Mouse (Mus musculus): ENCODE data around the gene Ppp1r13l.

The Ppp1r13l gene

GRCm38 (mm10) chr7:19420821-19421636 lies 61.5 kb downstream of the Ppp1r13l start:
- DNase-seq = peak; percentile 88

- no peak for DNase-seq
These were observed 63.5 kb downstream of the Ppp1r13l start for GRCm38 (mm10) chr7:19423083-19423482.

DNA sequence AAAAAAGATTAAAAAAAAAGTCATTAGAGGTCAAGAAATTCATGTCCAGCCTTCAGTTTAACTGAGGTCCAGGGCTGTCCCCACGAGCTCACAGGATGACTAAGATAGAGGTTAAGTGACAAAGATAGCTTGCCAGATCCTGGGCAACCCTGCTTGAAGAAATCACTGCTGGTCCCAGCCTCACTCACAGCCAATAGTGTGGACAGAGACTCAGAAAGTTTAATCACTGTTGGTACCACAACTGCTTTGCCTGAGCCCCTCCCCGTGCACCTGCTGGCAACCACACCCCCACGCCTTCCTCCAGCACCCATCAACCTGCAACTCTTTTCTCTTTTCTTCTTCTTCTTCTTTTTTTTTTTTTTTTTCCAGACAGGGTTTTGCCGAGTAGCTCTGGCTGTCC lies 64.5 kb downstream of the Ppp1r13l start:
- no peak for DNase-seq

DNA sequence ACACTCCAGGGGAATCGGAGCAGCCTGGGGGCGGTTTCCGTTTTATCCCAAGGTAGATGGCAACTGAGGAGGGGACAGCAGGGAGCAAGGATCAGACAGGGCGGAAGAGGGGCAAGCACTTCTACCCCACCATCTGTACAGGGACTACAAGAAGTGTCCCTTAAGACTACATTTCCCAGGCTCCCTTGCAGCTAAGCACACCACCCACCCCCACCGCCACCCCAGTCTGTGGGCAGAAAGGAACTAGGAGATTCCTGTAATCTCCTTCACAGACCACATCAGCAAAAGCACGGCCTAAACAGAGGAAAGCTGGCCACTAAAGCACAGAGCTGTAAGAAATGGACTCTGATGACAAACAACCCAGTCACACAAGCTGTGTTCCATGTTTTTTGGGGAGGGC lies 66.8 kb downstream of the Ppp1r13l start:
- no peak for DNase-seq

DNA sequence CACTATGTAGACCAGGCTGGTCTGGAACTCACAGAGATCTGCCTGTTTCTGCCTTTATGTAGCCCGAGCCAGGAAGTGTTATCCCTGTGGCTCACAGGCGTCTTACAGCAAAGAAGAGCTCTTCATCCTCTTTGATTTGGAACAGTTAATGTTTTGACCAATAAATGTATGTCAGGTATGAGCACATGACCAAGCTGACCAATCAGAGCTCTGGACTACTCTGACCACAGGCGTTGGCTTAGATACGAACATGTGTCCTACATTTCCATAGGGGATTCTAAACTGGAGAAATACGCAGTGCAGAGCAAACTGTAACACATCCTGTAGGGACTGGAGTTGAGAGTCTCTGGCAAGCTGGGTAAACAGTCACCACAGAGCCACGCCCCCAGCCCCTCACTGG lies 67.3 kb downstream of the Ppp1r13l start:
- DNase-seq = no peak
